Mouse (Mus musculus) urinary bladder, postnatal 25 days (tissue): ENCODE data around the gene Prox1.

Experiments used
- DNase-seq: peaks from one replicate; pipeline ENCODE4 v3.0.0; 2022; ENCODE audit warnings: low spot score

The Prox1 gene

GRCm38 (mm10) chr1:190169911-190170818 lies at the start of gene Prox1:
Gene Prox1, minus strand, starts transcription at chr1:190170714.
- no peak for DNase-seq

- no peak for DNase-seq
These were observed 46.1 kb upstream of the Prox1 start for GRCm38 (mm10) chr1:190216621-190217020.

GRCm38 (mm10) chr1:190214626-190215025 lies 44.1 kb upstream of the Prox1 start:
- DNase-seq, result no peak

GRCm38 (mm10) chr1:190213175-190213574 lies 42.7 kb upstream of the Prox1 start:
- DNase-seq, result no peak

- no peak for DNase-seq
These were observed 36.7 kb upstream of the Prox1 start for GRCm38 (mm10) chr1:190207246-190207645.

GRCm38 (mm10) chr1:190205691-190206090 lies 35.2 kb upstream of the Prox1 start:
- DNase-seq, result no peak

- DNase-seq, result no peak
These were observed 34.0 kb upstream of the Prox1 start for GRCm38 (mm10) chr1:190204378-190205070.

- DNase-seq, result no peak
These were observed 31.2 kb upstream of the Prox1 start for GRCm38 (mm10) chr1:190201696-190202095.

GRCm38 (mm10) chr1:190200996-190201395 lies 30.5 kb upstream of the Prox1 start:
- DNase-seq, result no peak

- no peak for DNase-seq
These were observed 27.7 kb upstream of the Prox1 start for GRCm38 (mm10) chr1:190198247-190198646.

- DNase-seq, result no peak
These were observed 21.5 kb upstream of the Prox1 start for GRCm38 (mm10) chr1:190192011-190192410.

- DNase-seq, result no peak
These were observed 19.9 kb upstream of the Prox1 start for GRCm38 (mm10) chr1:190190231-190190965.

- no peak for DNase-seq
These were observed 18.6 kb upstream of the Prox1 start for GRCm38 (mm10) chr1:190189125-190189524.

- DNase-seq, result no peak
These were observed 15.8 kb upstream of the Prox1 start for GRCm38 (mm10) chr1:190186336-190186735.

GRCm38 (mm10) chr1:190185284-190185683 lies 14.8 kb upstream of the Prox1 start:
- no peak for DNase-seq

- no peak for DNase-seq
These were observed 13.1 kb upstream of the Prox1 start for GRCm38 (mm10) chr1:190183574-190183973.

GRCm38 (mm10) chr1:190181765-190182164 lies 11.3 kb upstream of the Prox1 start:
- DNase-seq, result no peak

GRCm38 (mm10) chr1:190180861-190181260 lies 10.3 kb upstream of the Prox1 start:
- no peak for DNase-seq

- DNase-seq, result no peak
These were observed 6.4 kb upstream of the Prox1 start for GRCm38 (mm10) chr1:190176961-190177360.

GRCm38 (mm10) chr1:190174671-190175661 lies 4.5 kb upstream of the Prox1 start:
- no peak for DNase-seq

- DNase-seq, result no peak
These were observed 3.7 kb upstream of the Prox1 start for GRCm38 (mm10) chr1:190174231-190174630.
